Mouse (Mus musculus): ENCODE measurements at regions not wholly inside any gene's neighbourhood (a gene's known extent, or its start where the extent isn't known, plus 50 kb on each side); places are given as distances from the start of the nearest gene placed in this dataset.

DNA sequence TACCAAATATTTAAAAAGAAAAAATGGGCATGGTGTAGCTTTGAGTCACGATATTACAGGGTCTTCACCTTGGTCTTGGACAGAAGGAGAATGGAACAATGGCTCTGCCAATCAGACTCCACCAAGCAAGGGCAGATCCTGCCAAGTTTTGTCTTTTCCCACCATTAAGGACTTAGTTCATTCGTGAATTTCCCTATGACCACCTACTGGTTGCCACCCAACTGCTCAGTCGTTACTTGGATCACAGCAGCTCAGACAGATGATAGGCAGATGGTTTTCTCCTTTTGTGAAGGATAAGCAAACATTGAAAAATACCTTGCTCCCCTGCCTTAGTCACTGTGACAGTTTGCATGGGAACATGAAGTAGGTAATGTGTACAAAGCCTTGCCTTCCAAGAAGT, 210.2 kb downstream of the Sorl1 start:
- TF ChIP-seq CTCF (IDR thresholded peaks at IDR 0.05; ENCODE audit: low read depth) (no peak), EP300 (IDR thresholded peaks at IDR 0.05; ENCODE audit: low read depth) (no peak)

All from liver, embryonic 14.5 days (tissue).